Mouse (Mus musculus) neural tube, embryonic 10.5 days (tissue): ENCODE data around the gene Slc22a27.
"Not testable (repeated sequence)": the region's sequence is repeated elsewhere in the genome, so short reads cannot be mapped to it uniquely, and the experiment has no call there.

Source experiments
- DNase-seq: peaks from one replicate; pipeline ENCODE4 v3.0.0-alpha.2; 2017; ENCODE audit warnings: low spot score; ENCODE audit errors: extremely low spot score

The Slc22a27 gene

GRCm38 (mm10) chr19:7965927-7966326, at the start of gene Slc22a27:
Gene Slc22a27, minus strand, starts transcription at chr19:7966027.
- not testable (repeated sequence) for DNase-seq

- DNase-seq, result not testable (repeated sequence)
Measured at GRCm38 (mm10) chr19:8011596-8011995, 45.8 kb upstream of the Slc22a27 start.

GRCm38 (mm10) chr19:8009086-8009485, 43.3 kb upstream of the Slc22a27 start:
- DNase-seq, result not testable (repeated sequence)

- DNase-seq, result no peak
Measured at GRCm38 (mm10) chr19:7968703-7969102, 2.9 kb upstream of the Slc22a27 start.

GRCm38 (mm10) chr19:7966550-7966949, 723 bp upstream of the Slc22a27 start:
- not testable (repeated sequence) for DNase-seq

GRCm38 (mm10) chr19:7939391-7939790, 26.4 kb downstream of the Slc22a27 start:
- DNase-seq, result not testable (repeated sequence)

GRCm38 (mm10) chr19:7876626-7877025, 89.2 kb downstream of the Slc22a27 start:
- DNase-seq, result no peak

- no peak for DNase-seq
Measured at GRCm38 (mm10) chr19:7829851-7830250, 136.0 kb downstream of the Slc22a27 start.
